Mouse (Mus musculus): ENCODE measurements around the gene Cacng5. TPM values are rescaled to one million over a fixed set of nuclear protein-coding genes. Genes with fewer than 3 reads are reported as not detected.
A peak's percentile ranks its signal among the peaks of the same experiment; 100 is the strongest.

Cacng5 gene
- total RNA-seq (2014; rRNA removed) (26.9 and 32.5 TPM in 2 replicates), polyA plus RNA-seq (2015; fragmentation: Nextera tagmentation; extraction: Ambion mirVana) (21.4 and 22.0 TPM in 2 replicates)

- Histone ChIP-seq H3K27me3 (ENCODE audit: insufficient read depth, low read length) (no peaks in the 10 kb centered on the region), H3K36me3 (ENCODE audit: insufficient read depth, low read length) (no peaks in the 10 kb centered on the region), H3K9ac (replicated peaks; ENCODE audit: low read length) (peak within 1 kb of the TSS; percentile 35), H3K27ac (no peak within 1 kb of the TSS), H3K9me3 (ENCODE audit: low read length) (no peaks in the 10 kb centered on the region), H3K4me3 (ENCODE audit: low read length) (peak within 1 kb of the TSS; percentile 44), H3K4me1 (ENCODE audit: insufficient read depth, low read length) (0 out of 2 replicates have a peak, but pooled peaks cover 4% of the 10 kb centered on the region), H3K4me2 (ENCODE audit: low read depth, low read length) (peak within 1 kb of the TSS; percentile 65)
- peak; percentile 80 for ATAC-seq
- WGBS, result 7% methylated on average over 34 of the region's 36 CpGs
- DNase-seq (ENCODE audit: low spot score), result peak; percentile 64
- TF ChIP-seq CTCF (IDR thresholded peaks at IDR 0.05; ENCODE audit: low read depth), result no peak
Observed at GRCm38 (mm10) chr11:107914634-107915226, at the start of gene Cacng5. Gene Cacng5, minus strand, starts transcription at chr11:107915055.

DNA sequence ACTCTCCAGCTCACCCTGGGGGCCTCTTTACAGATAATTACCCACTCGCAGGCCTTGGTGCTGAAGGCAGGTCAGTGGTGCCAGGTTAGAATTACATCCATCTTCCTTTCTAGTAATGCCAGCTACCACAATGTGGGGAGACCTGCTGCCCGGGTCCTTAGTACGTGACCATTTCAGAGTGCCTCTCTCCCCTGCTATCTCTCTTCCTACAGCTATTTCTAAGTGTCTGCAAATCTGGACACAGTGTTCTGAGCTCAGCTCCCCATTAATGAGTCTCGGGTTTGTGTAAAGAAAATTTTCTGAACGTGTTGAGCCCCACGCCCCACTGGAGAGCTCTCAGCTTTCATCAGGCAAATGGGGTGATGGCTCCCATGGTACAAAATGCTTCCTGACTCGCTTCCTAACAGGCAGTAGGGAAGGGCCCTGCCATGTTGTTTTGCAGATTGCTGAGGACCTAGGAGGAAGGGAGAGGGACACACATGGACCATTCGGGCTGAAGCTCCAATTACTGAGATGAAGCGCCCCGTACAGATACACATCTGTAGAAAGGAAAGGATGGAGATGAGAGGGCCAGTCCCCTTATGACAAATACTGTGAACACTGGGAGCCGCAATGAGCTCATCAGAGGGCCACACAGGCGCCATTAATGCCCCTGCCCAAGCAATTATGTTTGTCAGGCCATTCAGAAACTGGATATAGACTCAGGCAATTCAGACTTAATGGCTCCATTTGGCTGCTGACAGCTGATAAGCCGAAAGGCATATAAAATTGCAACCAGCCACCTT lies 42.9 kb upstream of the Cacng5 start:
- WGBS, result 71% methylated on average over 13 of the region's 13 CpGs
- H3K27ac ChIP-seq, result peak overlapping the region; percentile 22; the same call in 1 of the 2 replicates
- no peak for TF ChIP-seq CTCF (IDR thresholded peaks at IDR 0.05; ENCODE audit: low read depth)
- H3K9me3 ChIP-seq (ENCODE audit: low read length), result 0 out of 2 replicates have a peak, but pooled peaks cover 3% of the 10 kb centered on the region
- H3K36me3 ChIP-seq (ENCODE audit: insufficient read depth, low read length), result peaks cover 3% of the 10 kb centered on the region; the same call in 1 of the 2 replicates
- no peak overlapping the region for H3K4me2 ChIP-seq (ENCODE audit: low read depth, low read length)
- no peak overlapping the region for H3K9ac ChIP-seq (replicated peaks; ENCODE audit: low read length)
- no peaks in the 10 kb centered on the region for H3K27me3 ChIP-seq (ENCODE audit: insufficient read depth, low read length)
- H3K4me1 ChIP-seq (ENCODE audit: insufficient read depth, low read length), result no peaks in the 10 kb centered on the region
- DNase-seq (ENCODE audit: low spot score), result no peak
- ATAC-seq, result peak; percentile 35; the same call in 1 of the 2 replicates
- no peak overlapping the region for H3K4me3 ChIP-seq (ENCODE audit: low read length)

GRCm38 (mm10) chr11:107955191-107956062 lies 40.6 kb upstream of the Cacng5 start:
- H3K4me2 ChIP-seq (ENCODE audit: low read depth, low read length), result no peak overlapping the region
- no peaks in the 10 kb centered on the region for H3K27me3 ChIP-seq (ENCODE audit: insufficient read depth, low read length)
- no peak overlapping the region for H3K4me3 ChIP-seq (ENCODE audit: low read length)
- 49% methylated on average over 10 of the region's 10 CpGs for WGBS
- DNase-seq (ENCODE audit: low spot score) (no peak), ATAC-seq (no peak)
- TF ChIP-seq CTCF (IDR thresholded peaks at IDR 0.05; ENCODE audit: low read depth), result no peak
- H3K36me3 ChIP-seq (ENCODE audit: insufficient read depth, low read length), result peaks cover 4% of the 10 kb centered on the region; the same call in 1 of the 2 replicates
- 0 out of 2 replicates have a peak, but pooled peaks cover 16% of the 10 kb centered on the region for H3K4me1 ChIP-seq (ENCODE audit: insufficient read depth, low read length)
- H3K9me3 ChIP-seq (ENCODE audit: low read length), result 0 out of 2 replicates have a peak, but pooled peaks cover 3% of the 10 kb centered on the region
- H3K27ac ChIP-seq, result no peak overlapping the region
- no peak overlapping the region for H3K9ac ChIP-seq (replicated peaks; ENCODE audit: low read length)

DNA sequence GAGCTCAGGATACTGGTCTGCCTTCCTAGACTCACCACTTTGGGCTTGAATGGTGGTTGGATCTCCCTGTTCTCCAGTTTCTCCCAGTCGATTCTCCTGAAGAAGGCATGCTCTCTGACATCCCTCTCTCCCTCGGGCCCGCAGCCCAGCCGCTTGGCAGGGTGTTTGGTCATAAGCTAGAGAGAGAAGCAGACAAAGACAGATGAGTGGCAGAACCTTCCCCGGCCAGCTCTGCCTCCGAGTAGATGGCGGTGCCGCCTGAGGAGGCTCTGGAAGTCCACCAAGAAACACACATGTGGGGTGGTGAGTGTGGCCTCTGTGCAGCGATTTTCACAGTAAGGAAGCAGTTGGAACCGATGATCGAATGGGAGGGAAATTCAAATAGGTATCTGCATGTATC lies 36.6 kb upstream of the Cacng5 start:
- Histone ChIP-seq H3K9ac (replicated peaks; ENCODE audit: low read length) (no peak overlapping the region), H3K36me3 (ENCODE audit: insufficient read depth, low read length) (peaks cover 4% of the 10 kb centered on the region; the same call in 1 of the 2 replicates), H3K27me3 (ENCODE audit: insufficient read depth, low read length) (no peaks in the 10 kb centered on the region), H3K9me3 (ENCODE audit: low read length) (no peaks in the 10 kb centered on the region), H3K4me3 (ENCODE audit: low read length) (no peak overlapping the region), H3K4me1 (ENCODE audit: insufficient read depth, low read length) (peaks cover 16% of the 10 kb centered on the region; the same call in 1 of the 2 replicates), H3K27ac (peak overlapping the region; percentile 62; the same call in 1 of the 2 replicates), H3K4me2 (ENCODE audit: low read depth, low read length) (no peak overlapping the region)
- WGBS, result 41% methylated on average over 11 of the region's 11 CpGs
- ATAC-seq (peak; percentile 71; the same call in 1 of the 2 replicates), DNase-seq (ENCODE audit: low spot score) (peak; percentile 75)
- no peak for TF ChIP-seq CTCF (IDR thresholded peaks at IDR 0.05; ENCODE audit: low read depth)

GRCm38 (mm10) chr11:107950658-107951057 lies 35.8 kb upstream of the Cacng5 start:
- Histone ChIP-seq H3K36me3 (ENCODE audit: insufficient read depth, low read length) (peaks cover 4% of the 10 kb centered on the region; the same call in 1 of the 2 replicates), H3K27me3 (ENCODE audit: insufficient read depth, low read length) (no peaks in the 10 kb centered on the region), H3K9ac (replicated peaks; ENCODE audit: low read length) (no peak overlapping the region), H3K4me1 (ENCODE audit: insufficient read depth, low read length) (peaks cover 16% of the 10 kb centered on the region; the same call in 1 of the 2 replicates), H3K4me2 (ENCODE audit: low read depth, low read length) (no peak overlapping the region), H3K9me3 (ENCODE audit: low read length) (no peaks in the 10 kb centered on the region), H3K4me3 (ENCODE audit: low read length) (no peak overlapping the region), H3K27ac (peak overlapping the region; percentile 62)
- no peak for TF ChIP-seq CTCF (IDR thresholded peaks at IDR 0.05; ENCODE audit: low read depth)
- WGBS, result 73% methylated on average over 4 of the region's 4 CpGs
- DNase-seq (ENCODE audit: low spot score) (no peak), ATAC-seq (no peak)

GRCm38 (mm10) chr11:107950211-107950610 lies 35.4 kb upstream of the Cacng5 start:
- no peaks in the 10 kb centered on the region for H3K9me3 ChIP-seq (ENCODE audit: low read length)
- H3K4me3 ChIP-seq (ENCODE audit: low read length), result no peak overlapping the region
- H3K36me3 ChIP-seq (ENCODE audit: insufficient read depth, low read length), result peaks cover 4% of the 10 kb centered on the region; the same call in 1 of the 2 replicates
- no peak overlapping the region for H3K9ac ChIP-seq (replicated peaks; ENCODE audit: low read length)
- DNase-seq (ENCODE audit: low spot score) (no peak), ATAC-seq (no peak)
- peaks cover 16% of the 10 kb centered on the region; the same call in 1 of the 2 replicates for H3K4me1 ChIP-seq (ENCODE audit: insufficient read depth, low read length)
- WGBS, result 51% methylated on average over 9 of the region's 9 CpGs
- TF ChIP-seq CTCF (IDR thresholded peaks at IDR 0.05; ENCODE audit: low read depth), result no peak
- no peak overlapping the region for H3K4me2 ChIP-seq (ENCODE audit: low read depth, low read length)
- H3K27ac ChIP-seq, result peak overlapping the region; percentile 8; the same call in 1 of the 2 replicates
- no peaks in the 10 kb centered on the region for H3K27me3 ChIP-seq (ENCODE audit: insufficient read depth, low read length)

All from hindbrain, postnatal 0 days (tissue).